Mouse (Mus musculus): ENCODE results near the gene Slc38a6.

DNA sequence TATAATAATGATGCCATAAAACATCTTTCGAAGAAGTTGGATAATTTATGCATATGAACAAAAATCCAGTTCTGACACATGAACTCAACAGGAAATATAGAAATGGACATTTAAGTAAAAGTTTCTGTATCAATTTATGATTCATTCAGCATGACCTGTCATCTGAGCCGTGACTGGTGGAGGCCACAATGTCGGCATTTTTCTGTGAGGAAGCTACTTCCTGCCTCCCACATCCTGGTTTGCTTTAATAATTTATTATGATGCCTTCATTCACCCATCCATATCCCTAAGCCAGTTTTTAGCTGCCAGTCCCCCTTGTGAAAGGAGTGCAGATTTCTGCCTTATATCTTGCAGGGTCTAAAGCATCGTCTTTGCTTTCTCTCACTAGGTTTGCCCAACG is 91.4 kb downstream of the Slc38a6 start:
- TF ChIP-seq CTCF (IDR thresholded peaks at IDR 0.05; ENCODE audit: low read depth, low read length) (no peak), POLR2A (IDR thresholded peaks at IDR 0.05; ENCODE audit: extremely low read depth, insufficient read depth, low read length) (no peak)

Measured in liver, adult 2 months (tissue).